Mouse (Mus musculus) thymus, adult 2 months (tissue): ENCODE data around the gene Atmin.

Experiments
- CTCF ChIP-seq: fragments of 200-500 bp; IDR thresholded peaks from 2 replicates; pipeline ENCODE4 v1.5.1; 2012; ENCODE audit warnings: mild to moderate bottlenecking, control low read depth, low read length, moderate library complexity, borderline replicate concordance; ENCODE audit not compliant: control insufficient read depth, poor library complexity, insufficient read depth; ENCODE audit errors: extremely low read depth
- POLR2A ChIP-seq: fragments of 200-500 bp; IDR thresholded peaks from 2 replicates; pipeline ENCODE4 v1.6.1; 2012; ENCODE audit warnings: mild to moderate bottlenecking, low read length, control low read depth, moderate library complexity; ENCODE audit not compliant: control insufficient read depth, poor library complexity, insufficient read depth; ENCODE audit errors: extremely low read depth

GRCm38 (mm10) chr8:116923526-116923925 is 19.7 kb upstream of the Atmin start:
- TF ChIP-seq POLR2A, result no peak
- no peak for TF ChIP-seq CTCF
